Mouse (Mus musculus): ENCODE results near the gene Il34. TPM values are rescaled to one million over a fixed set of nuclear protein-coding genes. Genes with fewer than 3 reads are reported as not detected.

Gene Il34
- polyA plus RNA-seq, 1 experiment from 2014 or later: 1.2 TPM

DNA sequence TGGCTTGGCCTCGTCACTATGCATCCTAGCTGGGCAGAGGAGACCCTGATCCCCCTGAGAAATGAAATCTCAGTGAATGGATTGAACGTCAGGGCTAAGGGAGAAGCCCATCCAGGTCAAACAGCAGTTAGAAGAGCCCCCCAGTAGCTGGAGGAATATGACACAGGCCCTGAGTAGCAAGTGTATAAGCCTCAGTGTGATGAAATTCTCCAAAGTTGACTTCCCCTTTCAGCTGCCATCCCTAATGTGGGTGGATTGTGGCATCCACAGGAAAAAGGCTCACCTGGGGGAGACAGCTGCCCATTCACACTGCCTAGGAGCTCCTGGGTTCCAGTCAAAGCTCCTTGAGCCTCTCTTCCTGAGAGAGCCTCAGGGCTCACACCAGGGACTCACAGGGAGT, 20.4 kb downstream of the Il34 start:
- H3K4me1 ChIP-seq (ENCODE audit: control insufficient read depth, insufficient read depth, low read length): no peaks in the 10 kb centered on the region
- H3K4me3 ChIP-seq (ENCODE audit: low read depth, low read length): no peak overlapping the region
- no peak overlapping the region for H3K27ac ChIP-seq (ENCODE audit: low read length)
- H3K9me3 ChIP-seq (ENCODE audit: control insufficient read depth, low read depth, low read length): no peaks in the 10 kb centered on the region
- ATAC-seq (ENCODE audit: insufficient number of reproducible peaks, insufficient read depth, low FRiP score, low read depth): no peak
- H3K9ac ChIP-seq (replicated peaks; ENCODE audit: low read depth, low read length): no peak overlapping the region
- H3K36me3 ChIP-seq (ENCODE audit: control insufficient read depth, insufficient read depth, low read length): no peaks in the 10 kb centered on the region
- 63% methylated on average over 2 of the region's 2 CpGs for WGBS
- no peak overlapping the region for H3K4me2 ChIP-seq (replicated peaks; ENCODE audit: low read depth, low read length)
- no peaks in the 10 kb centered on the region for H3K27me3 ChIP-seq (ENCODE audit: control insufficient read depth, insufficient read depth, low read length)

DNA sequence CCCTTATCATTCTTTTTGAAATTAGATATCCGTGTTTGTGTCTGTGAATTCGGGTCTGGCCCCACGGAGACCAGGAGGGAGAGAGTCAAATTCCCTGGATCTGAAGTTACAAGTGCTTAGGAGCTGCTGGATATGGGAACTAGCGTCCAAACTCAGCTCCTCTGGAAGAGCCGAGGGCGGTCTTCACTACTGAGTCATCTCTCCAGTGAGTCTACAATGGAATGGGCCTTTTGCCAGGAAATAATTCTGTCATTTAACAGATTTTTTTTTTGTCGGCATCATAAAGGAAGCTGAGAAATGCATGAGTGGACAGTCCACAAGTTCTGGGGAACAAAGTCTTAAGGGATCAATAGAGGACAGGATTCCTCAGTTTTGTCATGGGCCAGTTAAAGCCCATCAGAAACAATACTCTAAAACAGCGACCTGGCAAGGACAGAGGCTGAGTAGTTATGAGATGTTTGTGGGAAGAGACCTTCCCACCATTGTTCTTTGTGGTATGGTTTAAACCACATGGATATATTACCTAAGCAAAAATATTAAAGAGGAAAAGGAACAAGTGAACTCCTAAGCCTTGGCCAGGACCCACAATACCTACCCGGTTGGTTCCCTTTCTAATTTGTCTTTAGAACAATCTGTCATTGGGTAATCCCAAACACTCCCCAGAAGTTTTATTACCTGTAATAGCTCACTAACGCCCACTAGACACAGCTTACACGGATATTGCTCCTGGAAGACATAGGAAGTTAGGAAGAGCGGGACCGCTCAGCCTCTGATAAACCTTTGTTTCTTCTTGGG, 25.6 kb downstream of the Il34 start:
- no peaks in the 10 kb centered on the region for H3K9me3 ChIP-seq (ENCODE audit: control insufficient read depth, low read depth, low read length)
- no peak overlapping the region for H3K9ac ChIP-seq (replicated peaks; ENCODE audit: low read depth, low read length)
- H3K4me3 ChIP-seq (ENCODE audit: low read depth, low read length): no peak overlapping the region
- H3K27ac ChIP-seq (ENCODE audit: low read length): no peak overlapping the region
- no peaks in the 10 kb centered on the region for H3K27me3 ChIP-seq (ENCODE audit: control insufficient read depth, insufficient read depth, low read length)
- no peaks in the 10 kb centered on the region for H3K4me1 ChIP-seq (ENCODE audit: control insufficient read depth, insufficient read depth, low read length)
- 75% methylated on average over 13 of the region's 13 CpGs for WGBS
- no peak for ATAC-seq (ENCODE audit: insufficient number of reproducible peaks, insufficient read depth, low FRiP score, low read depth)
- H3K4me2 ChIP-seq (replicated peaks; ENCODE audit: low read depth, low read length): no peak overlapping the region
- no peaks in the 10 kb centered on the region for H3K36me3 ChIP-seq (ENCODE audit: control insufficient read depth, insufficient read depth, low read length)

DNA sequence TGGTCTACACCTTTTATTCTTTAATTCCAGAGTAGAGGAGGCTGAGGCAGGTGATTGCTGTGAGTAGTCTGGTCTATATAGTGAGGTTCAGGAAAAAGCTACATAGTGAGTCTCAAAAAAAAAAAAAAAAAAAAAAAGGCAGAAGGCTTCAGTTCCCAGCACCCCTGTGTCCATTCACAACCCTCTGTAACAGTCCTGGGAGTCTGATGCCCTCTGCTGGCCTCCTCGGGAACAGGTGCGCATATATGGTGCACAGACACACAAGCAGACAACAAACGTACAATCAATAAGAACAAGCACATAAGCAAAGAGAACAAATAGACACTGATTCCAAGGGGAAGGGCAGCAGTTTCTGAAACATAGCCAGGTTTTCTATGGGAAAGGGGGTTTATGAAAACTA, 29.4 kb downstream of the Il34 start:
- Histone ChIP-seq H3K9ac (replicated peaks; ENCODE audit: low read depth, low read length) (no peak overlapping the region), H3K9me3 (ENCODE audit: control insufficient read depth, low read depth, low read length) (no peaks in the 10 kb centered on the region), H3K27me3 (ENCODE audit: control insufficient read depth, insufficient read depth, low read length) (no peaks in the 10 kb centered on the region), H3K4me1 (ENCODE audit: control insufficient read depth, insufficient read depth, low read length) (no peaks in the 10 kb centered on the region), H3K27ac (ENCODE audit: low read length) (no peak overlapping the region), H3K4me3 (ENCODE audit: low read depth, low read length) (no peak overlapping the region), H3K4me2 (replicated peaks; ENCODE audit: low read depth, low read length) (no peak overlapping the region), H3K36me3 (ENCODE audit: control insufficient read depth, insufficient read depth, low read length) (no peaks in the 10 kb centered on the region)
- ATAC-seq (ENCODE audit: insufficient number of reproducible peaks, insufficient read depth, low FRiP score, low read depth): no peak
- WGBS: 86% methylated on average over 3 of the region's 3 CpGs

DNA sequence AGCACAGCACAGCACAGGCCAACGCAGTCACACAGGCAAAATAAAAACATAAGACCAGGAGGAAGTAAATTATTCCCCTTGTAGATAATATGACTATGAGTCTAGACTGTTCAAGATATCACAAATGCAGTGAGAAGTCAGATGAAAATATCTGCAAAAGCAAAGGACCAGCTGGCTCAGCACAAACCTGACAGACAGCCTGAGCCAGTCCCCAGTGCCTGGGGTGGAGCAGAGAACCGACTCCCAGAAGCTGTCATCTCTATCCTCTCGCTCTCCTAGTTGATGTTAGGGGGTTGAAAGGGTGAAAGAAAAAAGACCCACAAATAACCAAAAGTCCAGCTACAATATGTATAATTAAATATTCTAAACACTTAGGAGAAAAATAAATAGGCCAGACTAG, 30.0 kb downstream of the Il34 start:
- Histone ChIP-seq H3K4me1 (ENCODE audit: control insufficient read depth, insufficient read depth, low read length) (no peaks in the 10 kb centered on the region), H3K27me3 (ENCODE audit: control insufficient read depth, insufficient read depth, low read length) (no peaks in the 10 kb centered on the region), H3K4me2 (replicated peaks; ENCODE audit: low read depth, low read length) (no peak overlapping the region), H3K4me3 (ENCODE audit: low read depth, low read length) (no peak overlapping the region), H3K27ac (ENCODE audit: low read length) (no peak overlapping the region), H3K36me3 (ENCODE audit: control insufficient read depth, insufficient read depth, low read length) (no peaks in the 10 kb centered on the region), H3K9me3 (ENCODE audit: control insufficient read depth, low read depth, low read length) (no peaks in the 10 kb centered on the region), H3K9ac (replicated peaks; ENCODE audit: low read depth, low read length) (no peak overlapping the region)
- 76% methylated on average over 3 of the region's 3 CpGs for WGBS
- no peak for ATAC-seq (ENCODE audit: insufficient number of reproducible peaks, insufficient read depth, low FRiP score, low read depth)

DNA sequence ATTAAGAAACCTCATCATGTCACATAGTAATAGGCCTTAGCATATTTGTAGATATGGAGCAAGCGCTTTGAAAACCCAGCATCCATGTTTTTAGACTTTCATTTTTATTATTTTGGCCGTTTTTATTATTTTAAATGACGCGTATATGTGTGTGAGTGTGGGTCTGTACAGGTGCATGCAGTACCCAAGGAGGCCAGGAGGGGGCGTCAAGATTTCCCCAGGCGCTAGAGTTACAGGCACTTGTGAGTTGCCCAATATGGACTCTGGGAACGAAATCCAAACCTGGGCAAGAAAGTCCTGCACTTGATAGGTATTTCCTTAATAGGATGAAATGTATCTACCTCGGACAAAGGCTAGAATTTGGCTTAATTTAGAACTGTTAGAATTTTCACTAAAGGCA, 30.4 kb downstream of the Il34 start:
- Histone ChIP-seq H3K27me3 (ENCODE audit: control insufficient read depth, insufficient read depth, low read length) (no peaks in the 10 kb centered on the region), H3K4me1 (ENCODE audit: control insufficient read depth, insufficient read depth, low read length) (no peaks in the 10 kb centered on the region), H3K36me3 (ENCODE audit: control insufficient read depth, insufficient read depth, low read length) (no peaks in the 10 kb centered on the region), H3K9me3 (ENCODE audit: control insufficient read depth, low read depth, low read length) (no peaks in the 10 kb centered on the region), H3K27ac (ENCODE audit: low read length) (no peak overlapping the region), H3K4me3 (ENCODE audit: low read depth, low read length) (no peak overlapping the region), H3K9ac (replicated peaks; ENCODE audit: low read depth, low read length) (no peak overlapping the region), H3K4me2 (replicated peaks; ENCODE audit: low read depth, low read length) (no peak overlapping the region)
- ATAC-seq (ENCODE audit: insufficient number of reproducible peaks, insufficient read depth, low FRiP score, low read depth): no peak
- WGBS: 73% methylated on average over 8 of the region's 8 CpGs

DNA sequence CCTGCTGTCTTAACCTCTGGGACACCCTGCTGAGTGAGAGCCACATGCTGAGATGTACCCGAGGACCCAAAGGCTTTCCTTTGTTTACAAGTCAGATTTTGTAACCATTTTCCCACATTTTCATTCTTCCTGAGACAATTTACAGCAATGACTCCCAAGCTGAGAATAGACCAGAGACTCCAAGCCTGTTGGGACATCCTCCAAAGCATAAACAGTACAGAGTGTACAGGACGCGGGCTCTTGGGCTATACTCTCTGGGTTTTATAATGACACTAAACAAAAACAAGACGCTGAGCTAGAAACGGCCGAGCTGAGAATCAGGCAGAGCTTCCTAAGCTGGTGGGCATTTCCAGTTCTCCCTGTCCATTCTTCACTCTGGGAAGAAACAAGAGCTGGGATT, 31.0 kb downstream of the Il34 start:
- Histone ChIP-seq H3K9me3 (ENCODE audit: control insufficient read depth, low read depth, low read length) (no peaks in the 10 kb centered on the region), H3K27ac (ENCODE audit: low read length) (no peak overlapping the region), H3K4me1 (ENCODE audit: control insufficient read depth, insufficient read depth, low read length) (no peaks in the 10 kb centered on the region), H3K4me3 (ENCODE audit: low read depth, low read length) (no peak overlapping the region), H3K4me2 (replicated peaks; ENCODE audit: low read depth, low read length) (no peak overlapping the region), H3K36me3 (ENCODE audit: control insufficient read depth, insufficient read depth, low read length) (no peaks in the 10 kb centered on the region), H3K9ac (replicated peaks; ENCODE audit: low read depth, low read length) (no peak overlapping the region), H3K27me3 (ENCODE audit: control insufficient read depth, insufficient read depth, low read length) (no peaks in the 10 kb centered on the region)
- WGBS: 84% methylated on average over 6 of the region's 6 CpGs
- ATAC-seq (ENCODE audit: insufficient number of reproducible peaks, insufficient read depth, low FRiP score, low read depth): no peak

DNA sequence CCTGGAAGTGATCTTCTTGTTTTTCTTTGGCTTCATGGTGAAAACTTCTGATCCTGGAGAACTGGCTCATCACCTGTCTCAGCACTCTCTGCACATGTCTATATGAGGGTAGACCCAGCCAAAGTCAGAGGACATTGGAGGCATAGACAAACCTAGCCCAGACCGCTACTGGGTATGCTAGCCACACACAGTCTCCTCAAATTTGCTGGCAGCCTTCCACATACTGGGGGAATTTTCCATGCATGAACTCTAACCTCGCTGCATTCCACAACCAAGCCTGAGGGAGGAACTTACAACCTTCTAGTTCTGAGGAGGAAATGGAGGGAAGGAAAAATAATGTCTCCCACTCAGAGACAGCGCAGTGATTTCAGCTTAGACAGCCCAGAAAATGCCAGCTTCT, 31.7 kb downstream of the Il34 start:
- H3K27me3 ChIP-seq (ENCODE audit: control insufficient read depth, insufficient read depth, low read length): no peaks in the 10 kb centered on the region
- no peaks in the 10 kb centered on the region for H3K9me3 ChIP-seq (ENCODE audit: control insufficient read depth, low read depth, low read length)
- H3K36me3 ChIP-seq (ENCODE audit: control insufficient read depth, insufficient read depth, low read length): no peaks in the 10 kb centered on the region
- no peak overlapping the region for H3K27ac ChIP-seq (ENCODE audit: low read length)
- 59% methylated on average over 3 of the region's 3 CpGs for WGBS
- H3K4me3 ChIP-seq (ENCODE audit: low read depth, low read length): no peak overlapping the region
- no peak overlapping the region for H3K4me2 ChIP-seq (replicated peaks; ENCODE audit: low read depth, low read length)
- no peak overlapping the region for H3K9ac ChIP-seq (replicated peaks; ENCODE audit: low read depth, low read length)
- no peak for ATAC-seq (ENCODE audit: insufficient number of reproducible peaks, insufficient read depth, low FRiP score, low read depth)
- no peaks in the 10 kb centered on the region for H3K4me1 ChIP-seq (ENCODE audit: control insufficient read depth, insufficient read depth, low read length)

DNA sequence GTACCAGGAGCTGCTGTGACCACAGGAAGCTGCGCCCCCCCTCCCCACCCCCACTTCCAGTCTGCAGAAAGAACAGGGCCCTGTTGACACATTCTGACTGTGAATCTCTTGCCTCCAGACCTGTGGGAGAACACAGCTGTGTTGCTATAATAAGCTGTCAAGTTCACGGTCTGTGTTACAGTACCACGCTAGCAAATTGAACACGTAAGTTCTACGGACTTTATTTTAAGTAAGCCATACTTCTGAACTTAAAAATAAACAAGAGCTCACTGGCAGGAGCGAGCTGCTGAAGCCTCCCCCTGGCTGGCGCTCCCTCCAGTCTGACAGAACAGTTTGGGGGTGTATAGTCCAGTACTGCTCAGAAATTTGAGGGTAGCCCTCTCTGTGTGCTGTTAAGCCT, 33.3 kb downstream of the Il34 start:
- no peak for ATAC-seq (ENCODE audit: insufficient number of reproducible peaks, insufficient read depth, low FRiP score, low read depth)
- Histone ChIP-seq H3K27me3 (ENCODE audit: control insufficient read depth, insufficient read depth, low read length) (no peaks in the 10 kb centered on the region), H3K4me3 (ENCODE audit: low read depth, low read length) (no peak overlapping the region), H3K4me2 (replicated peaks; ENCODE audit: low read depth, low read length) (no peak overlapping the region), H3K9me3 (ENCODE audit: control insufficient read depth, low read depth, low read length) (no peaks in the 10 kb centered on the region), H3K9ac (replicated peaks; ENCODE audit: low read depth, low read length) (no peak overlapping the region), H3K4me1 (ENCODE audit: control insufficient read depth, insufficient read depth, low read length) (no peaks in the 10 kb centered on the region), H3K27ac (ENCODE audit: low read length) (no peak overlapping the region), H3K36me3 (ENCODE audit: control insufficient read depth, insufficient read depth, low read length) (no peaks in the 10 kb centered on the region)
- WGBS: 47% methylated on average over 7 of the region's 7 CpGs

DNA sequence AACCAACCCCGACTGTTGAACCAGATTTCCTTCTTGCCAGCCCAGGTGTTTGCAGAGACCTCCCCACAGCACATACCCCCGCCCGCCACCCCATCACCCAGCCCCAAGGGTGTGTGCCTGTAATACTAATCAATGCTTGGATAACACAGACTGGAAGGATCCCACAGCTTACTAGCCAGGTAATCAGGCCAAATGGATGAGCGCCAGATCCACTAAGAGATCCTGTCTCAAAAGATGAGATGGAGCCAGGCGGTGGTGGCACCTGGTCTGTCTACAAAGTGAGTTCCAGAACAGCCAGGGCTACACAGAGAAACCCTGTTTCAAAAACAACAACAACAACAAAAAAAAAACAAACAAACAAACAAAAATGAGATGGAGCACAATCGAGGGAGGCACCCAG, 38.5 kb downstream of the Il34 start:
- H3K4me3 ChIP-seq (ENCODE audit: low read depth, low read length): no peak overlapping the region
- no peak for ATAC-seq (ENCODE audit: insufficient number of reproducible peaks, insufficient read depth, low FRiP score, low read depth)

More for the DNA sequence above, 38.5 kb downstream of the Il34 start:
- H3K36me3 ChIP-seq (ENCODE audit: control insufficient read depth, insufficient read depth, low read length): no peaks in the 10 kb centered on the region
- no peak overlapping the region for H3K27ac ChIP-seq (ENCODE audit: low read length)
- no peaks in the 10 kb centered on the region for H3K9me3 ChIP-seq (ENCODE audit: control insufficient read depth, low read depth, low read length)
- WGBS: 71% methylated on average over 6 of the region's 6 CpGs
- H3K9ac ChIP-seq (replicated peaks; ENCODE audit: low read depth, low read length): no peak overlapping the region
- H3K4me1 ChIP-seq (ENCODE audit: control insufficient read depth, insufficient read depth, low read length): no peaks in the 10 kb centered on the region
- H3K4me2 ChIP-seq (replicated peaks; ENCODE audit: low read depth, low read length): no peak overlapping the region
- H3K27me3 ChIP-seq (ENCODE audit: control insufficient read depth, insufficient read depth, low read length): no peaks in the 10 kb centered on the region

All from stomach, embryonic 14.5 days (tissue).